Mouse (Mus musculus): ENCODE data around the gene Amer1.

The Amer1 gene

GRCm38 (mm10) chrX:95444776-95445111, at the start of gene Amer1:
TSS of gene Amer1 (minus strand) at chrX:95444872.
- peak; percentile 89 for DNase-seq (ENCODE audit: low spot score)

- no peak for DNase-seq (ENCODE audit: low spot score)
Measured at GRCm38 (mm10) chrX:95457166-95457565, 12.5 kb upstream of the Amer1 start.

GRCm38 (mm10) chrX:95445866-95446265, 1.2 kb upstream of the Amer1 start:
- no peak for DNase-seq (ENCODE audit: low spot score)

GRCm38 (mm10) chrX:95445141-95445540, 469 bp upstream of the Amer1 start:
- DNase-seq (ENCODE audit: low spot score) = no peak

- peak; percentile 48 for DNase-seq (ENCODE audit: low spot score)
Measured at GRCm38 (mm10) chrX:95443898-95444775, 535 bp downstream of the Amer1 start.

GRCm38 (mm10) chrX:95443390-95443789, 1.3 kb downstream of the Amer1 start:
- no peak for DNase-seq (ENCODE audit: low spot score)

GRCm38 (mm10) chrX:95442261-95442660, 2.4 kb downstream of the Amer1 start:
- DNase-seq (ENCODE audit: low spot score) = no peak

- no peak for DNase-seq (ENCODE audit: low spot score)
Measured at GRCm38 (mm10) chrX:95441290-95441689, 3.4 kb downstream of the Amer1 start.

GRCm38 (mm10) chrX:95438491-95438890, 6.2 kb downstream of the Amer1 start:
- no peak for DNase-seq (ENCODE audit: low spot score)

GRCm38 (mm10) chrX:95437236-95437635, 7.4 kb downstream of the Amer1 start:
- DNase-seq (ENCODE audit: low spot score) = no peak

- no peak for DNase-seq (ENCODE audit: low spot score)
Measured at GRCm38 (mm10) chrX:95373101-95373500, 71.6 kb downstream of the Amer1 start.
